Mouse (Mus musculus): Measurements from ENCODE around the gene Eps15l1.

DNA sequence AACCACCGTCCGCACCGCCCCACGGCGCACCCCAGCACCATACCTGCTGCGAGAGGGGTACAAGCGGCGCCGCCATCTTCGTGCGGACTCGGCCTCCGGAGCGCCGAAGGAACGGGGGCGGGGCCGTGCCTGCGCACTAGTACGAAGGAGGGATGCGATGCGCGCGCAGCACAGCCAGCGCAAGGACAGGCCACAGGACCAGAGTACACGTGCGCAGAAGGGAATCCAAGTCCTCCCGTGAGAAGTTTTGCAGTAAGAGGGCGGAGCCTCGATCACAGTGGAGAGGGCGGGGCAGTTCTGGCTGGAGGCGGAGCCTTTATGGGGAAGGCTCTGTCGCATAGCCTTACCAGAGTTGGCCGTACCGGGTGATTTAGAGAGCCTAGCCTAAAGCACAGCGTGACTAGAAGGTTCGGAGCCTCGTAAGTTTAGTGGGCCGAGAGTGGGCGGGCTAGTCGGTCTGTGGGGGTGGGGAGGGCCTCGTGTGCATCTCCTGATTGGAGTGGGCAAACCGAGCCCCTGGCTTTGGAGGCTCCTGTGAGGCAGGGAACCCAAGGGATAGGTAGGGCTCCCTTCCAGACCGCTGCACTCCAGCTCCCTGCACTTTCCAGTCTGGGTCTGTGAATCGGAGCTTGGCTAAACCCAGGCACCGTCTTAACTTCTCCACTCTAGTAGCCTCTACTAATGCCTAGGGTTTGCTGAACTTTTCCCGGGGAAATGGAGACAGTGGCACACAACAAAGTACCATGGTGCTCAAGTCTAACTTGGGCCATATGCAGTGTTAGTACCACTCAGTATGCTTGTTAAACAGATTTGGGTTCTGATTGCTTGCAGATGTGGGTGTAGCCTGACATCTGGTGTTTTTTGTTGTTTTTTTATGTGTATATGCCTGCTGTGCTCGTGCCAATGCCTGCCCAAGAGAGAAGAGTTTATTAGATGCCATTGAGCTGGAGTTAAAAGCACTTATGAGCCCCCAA is at the start of gene Eps15l1:
- TF ChIP-seq GATA1 (IDR thresholded peaks at IDR 0.05; ENCODE audit: borderline replicate concordance, low read length) = no peak
- TF ChIP-seq FLI1 (IDR thresholded peaks at IDR 0.05; ENCODE audit: low read length) = no peak

Data from megakaryocyte, embryonic 14.5 days (primary cell).